Mouse (Mus musculus) thymus, postnatal 36 days (tissue): Measurements from ENCODE around the gene Dop1a.
A peak's percentile ranks its signal among the peaks of the same experiment; 100 is the strongest.

Experiments
- DNase-seq, 2 experiments: peaks; one replicate each; pipeline ENCODE4 v3.0.0; 2022; ENCODE audit warnings: mixed read lengths in 2 of 2

The Dop1a gene

DNA sequence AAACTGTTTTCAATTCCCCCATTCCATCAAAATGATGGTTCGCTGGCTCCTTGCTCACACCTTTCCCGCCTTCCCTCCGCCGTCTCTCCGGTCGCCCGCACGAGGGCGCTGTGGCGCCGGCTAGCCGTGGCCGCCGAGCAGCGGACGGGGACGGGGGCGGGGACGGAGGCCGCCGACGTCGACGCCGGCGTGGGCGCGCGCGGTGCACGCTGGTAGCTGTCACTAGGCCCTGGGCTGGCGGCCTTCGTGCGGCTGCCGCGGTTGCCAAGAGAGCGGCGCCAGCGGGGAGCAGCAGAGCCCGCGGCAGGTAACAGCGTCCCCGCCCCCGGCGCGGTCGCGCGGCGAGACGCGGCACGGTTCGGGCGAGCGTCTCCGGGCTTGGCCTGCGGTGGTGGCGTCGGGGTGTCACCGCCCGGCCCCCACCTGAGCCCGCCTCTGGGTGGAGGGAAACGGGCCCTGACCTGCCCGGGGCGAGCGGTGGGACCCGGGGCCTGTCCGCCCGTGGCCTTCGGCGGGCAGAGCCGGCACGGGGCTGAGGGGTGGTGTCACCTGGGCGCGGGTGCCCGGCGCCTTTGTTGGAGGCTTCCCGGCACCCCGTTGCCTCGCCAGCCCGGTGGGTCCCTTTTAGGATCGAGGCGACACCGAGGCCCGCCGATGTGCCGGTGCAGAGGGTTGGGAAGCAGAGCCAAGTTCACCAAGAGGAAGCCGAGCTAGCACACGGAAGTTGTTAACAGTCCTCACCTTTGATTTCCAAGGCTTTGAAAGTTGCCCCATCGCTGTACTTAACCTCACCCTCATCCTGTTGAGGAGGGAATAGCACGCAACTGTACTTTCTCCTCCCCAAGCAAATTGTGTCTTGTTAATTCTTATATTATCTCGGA is at the start of gene Dop1a:
Gene Dop1a, plus strand, starts transcription at position 165 of the 881 bp plus-strand sequence.
- peak; percentile 90 to 93 for DNase-seq

DNA sequence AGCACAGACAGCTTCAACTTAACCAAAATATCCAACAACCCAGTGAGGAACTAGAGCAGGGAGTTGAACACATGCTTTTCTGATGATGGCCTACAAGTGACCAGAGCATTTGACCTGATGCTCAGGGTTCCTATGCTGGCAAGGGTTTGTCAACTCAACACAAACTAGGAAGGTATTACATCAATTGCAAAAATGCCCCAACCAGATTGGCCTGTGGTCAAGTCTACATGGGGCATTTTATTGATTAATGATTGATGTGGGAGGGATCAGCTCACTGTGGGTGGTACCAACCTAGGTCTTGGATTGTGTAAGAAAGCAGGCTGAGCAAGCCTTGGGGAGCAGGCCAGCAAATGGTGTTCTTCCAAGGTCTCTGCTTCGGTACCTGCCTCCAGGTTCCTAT is 49.0 kb upstream of the Dop1a start:
- no peak for DNase-seq

DNA sequence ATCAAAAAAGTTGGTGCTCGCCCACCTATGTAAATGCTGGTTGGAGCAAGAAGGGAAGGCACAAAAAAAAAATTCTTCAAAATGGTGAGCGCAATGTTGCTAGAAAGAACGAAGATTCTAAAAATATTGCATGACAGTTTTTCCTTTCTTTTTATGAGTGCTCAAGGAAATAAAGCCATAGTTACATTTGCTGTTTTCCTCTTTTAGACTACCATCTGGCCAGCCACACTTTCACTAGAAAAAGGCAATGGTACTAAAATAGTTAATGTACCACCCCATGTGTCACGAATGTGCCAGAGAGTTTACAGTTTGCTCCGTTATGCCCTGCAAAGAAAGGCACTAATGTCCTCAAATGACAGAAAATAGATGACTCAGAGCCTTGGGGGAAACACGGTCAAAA is 47.6 kb upstream of the Dop1a start:
- DNase-seq: no peak

DNA sequence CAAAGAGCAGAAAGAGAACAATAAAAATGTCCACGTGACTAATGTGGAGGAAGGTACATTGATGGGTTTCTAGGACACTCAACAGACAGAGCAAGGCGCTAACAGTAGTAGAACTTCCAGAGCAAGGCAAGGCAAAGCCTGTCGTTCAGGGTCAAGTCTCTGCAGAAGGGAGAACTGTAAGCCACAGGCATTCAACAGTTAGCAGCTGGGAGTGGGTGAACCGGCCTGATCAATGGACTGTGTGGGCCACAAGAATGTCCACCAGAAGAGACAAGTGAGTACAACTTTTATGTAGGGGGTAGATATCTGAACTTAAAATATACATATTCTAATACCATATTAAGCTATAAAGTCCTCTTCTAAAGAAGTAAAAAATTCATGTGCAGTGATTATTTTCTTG is 43.6 kb upstream of the Dop1a start:
- DNase-seq: no peak

DNA sequence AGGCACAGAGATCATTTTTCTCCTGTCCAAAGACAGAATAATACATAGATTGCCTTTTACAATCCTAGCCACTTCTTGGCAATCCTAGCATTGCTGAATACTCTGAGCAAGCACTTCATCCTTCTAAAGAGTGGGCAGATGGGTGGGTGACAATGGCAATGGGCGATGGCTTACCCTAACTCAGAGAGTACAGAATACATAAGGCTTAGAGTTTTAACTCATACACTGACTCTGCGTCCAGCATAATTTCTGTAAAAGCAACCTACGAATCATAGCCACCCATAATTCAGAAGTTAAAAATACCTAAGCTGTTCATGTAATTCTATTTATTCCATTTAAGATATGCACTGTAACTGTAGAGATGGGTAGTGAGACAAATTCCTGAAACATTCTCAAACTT is 31.4 kb upstream of the Dop1a start:
- DNase-seq: no peak

DNA sequence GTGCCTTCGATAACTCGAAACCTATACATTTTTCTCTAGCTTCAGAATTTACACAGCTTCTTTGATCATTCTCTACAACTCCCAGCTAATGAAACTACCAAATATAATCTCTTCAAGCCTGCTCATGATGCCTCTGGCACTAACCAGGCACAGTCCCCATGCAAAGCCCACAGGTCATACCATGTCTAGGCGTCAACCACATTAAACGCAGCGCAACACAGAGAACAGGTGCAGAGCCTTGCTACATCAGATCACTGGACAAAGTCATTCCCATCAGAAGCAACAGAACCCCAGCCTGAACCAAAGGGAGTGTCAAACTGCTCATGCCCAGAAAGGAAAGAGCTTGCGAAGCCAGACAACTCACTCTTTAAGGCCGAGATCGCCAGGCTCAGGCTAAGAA is 30.3 kb upstream of the Dop1a start:
- DNase-seq: no peak

DNA sequence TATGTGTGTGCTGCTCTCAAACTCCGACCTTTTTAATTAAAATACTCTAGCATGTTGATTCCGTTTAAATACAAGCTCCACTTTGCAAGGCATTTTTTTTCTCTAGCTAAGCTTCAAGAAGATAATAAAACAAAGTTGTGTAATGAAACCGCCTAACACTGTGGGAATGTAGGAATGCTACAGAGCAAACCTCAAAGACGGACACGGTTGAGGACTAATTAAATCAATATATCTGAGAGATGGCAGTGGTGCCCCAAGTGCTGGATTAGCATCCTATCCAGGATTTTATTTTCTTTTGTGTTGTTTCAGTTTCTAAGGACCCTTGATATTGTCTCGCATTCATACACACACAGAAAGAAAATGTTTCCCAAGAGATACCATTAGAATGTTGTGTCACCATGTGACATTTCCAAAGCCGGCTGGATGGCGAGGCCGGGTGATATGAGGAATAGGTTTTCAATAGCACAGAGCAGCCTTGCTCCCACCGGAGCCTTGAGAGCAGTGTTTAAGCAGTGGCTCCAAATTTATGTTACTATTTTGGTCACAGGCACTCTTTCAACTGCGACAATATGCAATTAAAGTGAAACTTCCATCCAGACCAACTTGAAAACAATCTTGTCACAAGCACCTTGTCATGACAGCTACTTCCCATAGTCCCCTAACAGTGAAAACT is 28.5 kb upstream of the Dop1a start:
- no peak for DNase-seq

DNA sequence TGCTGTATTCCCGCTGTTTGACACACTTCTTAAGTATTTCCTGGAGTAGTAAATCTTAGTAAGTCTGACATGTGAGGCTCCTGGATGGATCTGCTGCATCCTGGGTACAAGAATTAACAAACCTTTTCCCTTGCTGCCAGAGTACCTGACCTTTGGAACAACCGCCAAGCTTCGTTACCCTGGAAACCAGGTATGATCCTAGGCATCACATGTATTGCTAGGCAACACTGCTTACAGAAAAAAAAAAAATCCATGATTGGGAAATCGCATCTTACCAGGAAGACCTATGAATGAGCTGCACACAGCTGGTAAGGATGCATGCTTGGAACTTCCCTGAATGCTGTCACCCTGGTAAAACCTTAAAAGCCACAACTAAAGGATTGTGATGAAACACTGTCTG is 24.7 kb upstream of the Dop1a start:
- no peak for DNase-seq

DNA sequence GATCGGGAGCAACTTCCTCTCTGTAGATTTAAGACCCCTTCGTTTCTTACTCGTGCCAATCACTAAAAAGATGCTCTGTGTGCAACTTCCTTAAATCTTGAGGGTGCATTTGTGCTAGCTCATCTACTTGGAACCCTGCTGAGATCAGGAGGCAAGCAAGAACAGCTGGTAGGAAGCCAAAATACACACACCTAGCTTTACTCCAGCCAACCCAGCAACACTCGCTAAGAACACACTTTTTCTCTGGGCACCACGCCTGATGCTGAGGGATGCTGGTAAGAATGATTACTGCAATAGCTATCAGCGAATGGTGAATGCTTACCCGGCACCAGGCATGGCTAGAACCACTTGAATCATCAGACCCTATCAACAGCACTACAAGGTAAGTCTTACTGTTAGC is 20.1 kb upstream of the Dop1a start:
- no peak for DNase-seq

DNA sequence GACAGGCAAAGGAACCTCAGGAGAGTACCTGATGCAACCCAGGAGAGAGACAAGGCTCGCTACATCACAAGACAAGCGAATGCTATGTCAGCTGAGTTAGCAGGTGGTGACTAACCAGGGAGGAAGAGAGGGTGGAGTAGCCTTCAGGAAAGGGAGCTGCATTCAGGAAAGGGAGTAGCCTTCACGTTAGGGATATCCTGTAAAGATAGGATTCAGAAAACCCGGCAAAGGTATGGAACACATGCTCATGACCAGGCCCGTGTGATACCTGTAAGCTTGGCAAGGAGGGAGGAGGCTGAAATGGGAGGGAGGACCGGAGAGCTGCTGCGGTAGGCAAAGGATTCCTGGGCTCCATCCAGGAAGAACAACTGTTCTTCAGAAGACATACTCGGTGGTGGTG is 19.5 kb upstream of the Dop1a start:
- DNase-seq: no peak

DNA sequence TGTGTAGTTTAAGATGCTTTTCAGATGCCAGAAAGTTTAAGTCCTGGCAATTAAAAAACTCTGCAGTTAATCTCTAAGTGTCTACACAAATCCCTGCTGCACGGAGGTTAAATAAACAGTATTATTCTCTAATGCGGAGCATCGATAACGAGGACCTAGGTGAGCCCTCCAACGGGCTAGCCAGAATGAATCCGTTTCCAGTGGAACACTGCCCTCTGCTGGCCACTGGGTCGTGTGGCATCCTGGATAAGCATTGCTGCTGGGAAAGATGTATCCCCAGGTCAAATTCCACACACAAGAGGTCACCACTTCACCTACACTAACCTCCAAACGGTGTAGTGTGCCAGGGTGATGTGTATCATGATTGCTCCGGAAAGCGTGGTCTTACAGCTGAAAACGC is 17.4 kb upstream of the Dop1a start:
- peak; percentile 59 to 68 for DNase-seq

DNA sequence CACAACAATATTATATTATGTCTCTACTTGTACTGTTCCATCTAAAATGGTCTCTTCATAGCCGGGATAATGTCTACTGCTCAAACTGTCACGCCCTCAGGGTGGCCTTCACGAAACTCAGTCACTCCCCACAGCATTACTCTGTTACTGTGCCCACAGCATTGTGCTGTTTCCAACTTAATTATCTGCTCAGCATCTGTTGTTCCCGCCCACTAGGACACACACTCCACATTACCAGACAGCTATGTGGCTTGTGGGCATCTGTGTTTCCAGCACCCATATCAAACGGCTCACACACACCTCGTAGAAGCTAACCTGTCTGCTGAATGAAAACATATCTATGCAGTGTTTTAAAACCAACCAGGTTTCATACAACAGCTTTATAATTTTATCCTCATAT is 15.9 kb upstream of the Dop1a start:
- no peak for DNase-seq

DNA sequence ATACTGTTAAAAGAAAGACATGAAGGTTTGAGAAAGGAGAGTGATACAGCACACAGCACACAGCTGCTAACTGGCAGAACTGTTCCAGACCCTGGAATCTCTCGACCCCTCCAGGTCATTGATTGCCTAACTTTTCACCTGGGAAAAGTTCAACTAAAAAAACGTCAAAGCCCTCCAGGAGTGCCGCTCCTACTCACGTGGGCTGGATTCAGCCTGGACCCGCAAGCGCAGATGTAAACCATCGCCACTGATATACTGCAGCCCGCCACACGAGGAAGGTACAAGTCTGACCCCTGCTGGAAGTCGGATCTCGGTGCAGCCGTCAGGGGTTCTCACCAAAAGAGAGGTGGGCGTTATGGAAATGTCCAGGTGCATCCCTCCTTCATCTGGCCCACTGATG is 15.3 kb upstream of the Dop1a start:
- DNase-seq: peak; percentile 50 to 51

DNA sequence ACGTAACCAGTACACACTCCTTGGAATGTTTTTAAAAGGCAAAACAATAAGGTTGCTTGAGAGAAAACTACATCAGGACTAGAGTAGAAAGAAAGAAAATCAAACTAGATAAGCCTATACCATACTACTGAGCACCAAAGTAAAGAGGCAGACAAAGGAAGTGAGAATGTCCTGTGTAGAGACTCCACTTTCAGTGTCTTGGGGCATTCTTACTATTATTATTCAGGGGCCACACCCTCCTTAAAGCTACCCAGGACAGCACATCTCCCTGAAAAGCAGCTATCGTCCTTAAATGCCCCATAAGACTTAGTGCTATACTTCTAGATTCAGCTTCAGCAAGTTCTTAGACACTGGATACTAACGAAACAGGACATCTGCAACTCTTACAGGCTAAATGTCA is 13.3 kb upstream of the Dop1a start:
- DNase-seq: no peak

DNA sequence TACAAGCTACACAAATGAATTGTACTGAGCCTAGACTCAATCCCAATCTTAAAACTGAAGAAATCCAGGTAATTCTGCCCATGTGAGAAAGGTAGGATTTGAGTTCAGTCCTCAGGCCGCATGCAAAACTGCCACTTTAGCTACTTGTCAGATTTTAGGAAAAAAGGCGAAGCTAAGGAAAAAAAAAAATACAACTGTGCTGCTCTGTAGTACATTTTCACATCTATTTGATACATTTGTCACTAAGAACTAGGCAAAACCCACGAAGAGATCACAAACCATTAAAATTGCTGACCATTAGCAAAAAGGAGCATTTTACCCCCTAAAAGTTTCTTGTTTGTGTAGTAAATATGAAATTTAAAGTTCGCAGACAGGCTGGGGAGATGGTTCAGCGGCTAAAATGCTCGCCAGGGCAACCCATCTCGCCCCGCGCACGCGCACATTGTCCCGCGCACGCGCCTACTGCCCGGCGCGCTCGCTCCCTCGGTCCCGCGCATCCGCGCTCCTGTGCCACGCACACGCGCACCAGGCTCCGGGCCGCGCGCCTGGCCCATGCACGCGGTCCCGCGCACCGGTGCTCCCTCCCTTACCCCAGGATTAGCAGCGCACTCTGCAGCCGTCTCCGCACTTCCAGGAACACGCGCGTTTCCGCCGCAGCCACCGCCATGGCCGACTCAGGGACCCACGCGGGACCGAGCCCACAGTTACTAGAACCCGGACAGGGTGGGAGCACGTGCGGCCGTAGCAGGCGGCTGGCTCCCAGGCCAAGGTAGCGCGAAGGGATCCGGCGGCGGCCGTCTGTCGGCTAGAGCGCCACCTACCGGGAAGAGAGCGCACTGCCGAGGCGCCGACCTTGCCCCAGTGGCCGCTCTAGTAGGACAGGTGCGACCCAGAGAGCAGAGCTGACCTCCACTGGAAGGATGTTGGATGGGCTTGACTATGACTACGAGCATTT is 2.5 kb upstream of the Dop1a start, which contains the start of gene Ube2cbp:
Gene Ube2cbp, minus strand, starts transcription at position 800 of the 955 bp plus-strand sequence.
- DNase-seq: peak; percentile 83 to 85

DNA sequence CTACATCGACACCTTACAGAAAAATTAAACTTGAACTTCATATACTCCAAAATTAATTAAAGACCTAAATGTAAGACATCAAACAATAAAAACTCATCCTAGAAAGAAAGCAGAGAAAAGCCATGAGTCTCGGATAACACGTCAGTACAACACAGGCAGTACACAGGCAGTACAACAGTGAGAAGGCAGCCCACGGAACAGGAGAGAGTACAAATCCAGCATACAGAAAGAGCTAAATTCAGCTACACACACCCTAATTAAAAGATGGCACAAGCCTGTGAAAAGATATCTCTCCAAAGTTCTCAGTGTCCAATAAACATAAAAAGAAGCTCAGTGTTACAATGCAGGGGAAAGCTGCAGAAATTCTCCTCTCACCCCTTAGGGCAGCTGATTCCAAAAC is 9.0 kb downstream of the Dop1a start:
- no peak for DNase-seq

DNA sequence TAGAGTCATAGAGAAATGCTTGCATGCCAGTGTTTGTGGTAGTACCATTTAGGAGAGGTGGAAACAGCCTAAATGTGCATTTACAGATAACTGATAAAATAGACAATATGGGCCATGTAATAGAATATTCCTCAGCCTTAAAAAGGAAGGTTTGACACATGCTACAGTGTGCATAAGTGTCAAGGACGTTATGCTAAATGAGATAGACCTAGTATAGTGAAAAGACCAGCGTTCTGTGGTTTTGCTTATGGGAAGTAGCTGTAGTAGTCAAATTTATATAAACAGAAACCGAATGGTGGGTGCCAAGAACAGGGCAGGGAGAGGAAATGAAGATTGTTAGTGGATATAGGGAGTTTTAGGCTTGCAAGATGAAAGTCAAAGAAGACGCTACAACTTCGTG is 9.8 kb downstream of the Dop1a start:
- DNase-seq: no peak

DNA sequence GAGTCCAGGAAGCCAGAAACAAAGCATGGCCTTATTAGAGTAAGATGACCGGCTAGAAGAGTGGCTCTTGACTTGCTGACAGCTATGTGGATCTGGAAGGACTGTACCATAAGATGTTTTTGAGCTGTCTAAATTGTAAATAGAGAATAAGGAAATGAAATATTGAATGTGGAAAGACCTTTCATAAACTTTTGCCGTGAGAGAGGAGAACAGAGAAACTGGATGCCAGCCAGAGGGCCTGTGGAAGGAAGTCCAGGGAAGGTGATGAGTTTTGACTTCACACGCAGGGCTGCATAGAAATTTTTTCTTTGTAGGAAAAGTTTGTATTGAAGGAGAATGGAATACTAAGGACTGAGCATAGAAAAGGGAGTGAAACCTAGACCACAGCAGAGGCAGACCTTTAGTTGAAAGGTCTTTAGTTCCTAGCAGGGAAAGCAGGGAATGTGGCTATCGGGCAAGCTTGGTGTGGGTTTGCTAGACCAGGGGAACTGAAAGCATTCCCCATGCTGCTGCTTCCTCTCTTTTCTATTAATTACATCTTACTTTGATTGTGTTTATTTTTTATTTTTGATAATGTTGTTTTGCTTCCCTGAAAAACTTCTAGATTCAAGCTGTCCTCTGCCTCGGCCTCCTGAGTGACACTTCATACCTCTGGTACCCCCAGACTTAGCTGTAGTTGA is 11.6 kb downstream of the Dop1a start:
- no peak for DNase-seq

DNA sequence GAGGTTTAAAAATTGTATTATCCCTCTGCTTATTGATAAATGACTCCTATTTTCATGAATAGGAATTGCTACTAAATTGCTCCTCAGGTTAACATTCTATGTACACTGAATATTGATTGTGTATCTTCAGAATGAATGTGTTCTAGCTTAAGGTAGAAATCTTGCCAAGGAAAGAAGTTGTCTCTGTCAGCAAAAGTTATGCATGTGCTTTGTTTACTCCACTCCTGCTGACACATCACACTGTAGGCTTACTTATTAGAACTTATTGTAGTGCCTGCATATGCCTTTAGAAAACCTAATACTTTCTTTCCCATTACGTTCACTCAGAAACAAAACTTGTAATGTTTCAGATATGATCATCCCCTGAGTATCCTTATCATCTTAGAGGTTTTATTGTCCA is 15.3 kb downstream of the Dop1a start:
- DNase-seq: no peak

DNA sequence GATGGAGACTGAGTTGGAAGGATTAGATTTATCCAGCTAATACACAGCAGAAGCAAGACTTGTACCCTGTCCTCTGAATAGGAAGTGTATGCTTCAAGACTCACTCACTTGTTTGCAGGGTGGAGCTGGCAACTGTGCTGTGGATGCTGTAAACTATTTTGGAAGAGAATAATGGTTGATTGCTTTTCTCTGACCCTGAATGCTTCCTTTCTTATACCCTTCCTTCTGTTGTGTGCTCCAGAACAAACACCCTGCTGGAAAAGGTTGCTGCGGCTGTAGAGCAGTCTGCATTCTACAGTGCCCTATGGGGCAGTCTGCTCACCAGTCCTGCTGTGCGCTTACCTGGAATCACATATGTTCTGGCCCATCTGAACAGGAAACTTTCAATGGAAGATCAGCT is 24.8 kb downstream of the Dop1a start:
- DNase-seq: no peak

DNA sequence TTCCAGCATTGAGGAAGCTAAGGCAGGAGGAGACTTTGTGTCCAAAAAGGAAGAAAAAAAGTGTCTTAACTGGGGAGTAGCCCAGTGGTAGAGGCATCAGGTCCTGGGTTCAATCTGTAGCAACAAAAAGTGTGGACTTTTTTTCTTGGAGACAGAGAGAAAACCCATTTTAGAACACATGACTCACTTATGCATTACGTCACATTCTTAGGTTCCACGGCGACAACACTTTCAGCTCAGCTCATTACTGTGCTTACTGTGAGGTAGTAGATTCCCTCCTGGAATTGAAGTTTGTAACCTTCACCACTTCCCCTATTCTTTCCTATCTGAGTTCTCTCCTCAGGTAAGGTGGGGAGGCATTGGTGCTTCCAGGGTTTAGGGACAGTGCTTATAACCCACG is 29.3 kb downstream of the Dop1a start:
- no peak for DNase-seq

DNA sequence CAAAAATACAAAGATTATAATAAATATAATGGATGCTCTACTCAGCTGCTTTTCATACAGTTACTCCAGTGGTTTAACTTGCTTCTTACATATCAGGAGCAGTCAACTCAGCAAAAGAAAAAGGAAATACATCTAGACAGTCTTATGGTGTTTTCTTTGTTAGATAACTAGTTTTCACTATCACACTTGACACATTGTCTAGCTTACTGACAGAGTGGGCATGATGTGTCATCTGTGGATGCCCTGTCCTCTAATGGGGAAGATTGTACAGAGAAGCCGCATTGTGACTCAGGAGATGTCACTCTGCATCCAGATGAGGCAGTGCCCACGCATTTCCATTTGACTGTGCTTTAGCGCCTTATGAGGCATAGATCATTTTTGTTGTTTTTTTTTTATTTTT is 32.1 kb downstream of the Dop1a start:
- DNase-seq: no peak

DNA sequence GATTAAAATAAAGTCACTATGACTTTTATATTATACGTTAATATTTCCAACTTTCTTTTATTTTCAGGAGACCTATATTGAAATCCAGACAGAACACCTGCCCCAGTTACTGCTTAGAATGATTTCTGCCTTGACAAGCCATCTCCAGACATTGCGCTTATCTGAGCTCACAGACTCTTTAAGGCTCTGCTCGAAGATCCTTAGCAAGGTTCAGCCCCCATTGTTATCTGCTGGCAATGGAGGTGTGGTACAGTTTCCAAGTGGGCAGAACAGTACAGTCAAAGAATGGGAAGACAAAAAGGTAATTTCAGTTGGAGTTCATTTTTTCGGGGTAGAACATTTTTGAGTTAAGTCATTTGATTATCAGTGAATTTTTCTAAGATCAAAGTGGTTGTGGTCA is 40.5 kb downstream of the Dop1a start:
- DNase-seq: no peak
